Mouse (Mus musculus) embryonic facial prominence, embryonic 10.5 days (tissue): Measurements from ENCODE around the gene Rab11fip5. TPM values are rescaled to one million over a fixed set of nuclear protein-coding genes. Genes with fewer than 3 reads are reported as not detected.

Source experiments
- DNase-seq: peaks from one replicate; pipeline ENCODE4 v3.0.0-alpha.2; 2017; ENCODE audit warnings: low spot score
- H3K27ac ChIP-seq: fragments of 300-500 bp; sonication (generic); replicated peaks from 2 replicates; pipeline ENCODE4 v1.5.1; 2016; ENCODE audit warnings: mild to moderate bottlenecking
- H3K27me3 ChIP-seq: fragments of 300-500 bp; sonication (generic); replicated peaks from 2 replicates; pipeline ENCODE4 v1.6.1; 2016; ENCODE audit warnings: low read depth, mild to moderate bottlenecking; ENCODE audit not compliant: poor library complexity, severe bottlenecking
- H3K36me3 ChIP-seq: fragments of 300-500 bp; sonication (generic); replicated peaks from 2 replicates; pipeline ENCODE4 v1.6.1; 2016; ENCODE audit warnings: mild to moderate bottlenecking, moderate library complexity
- H3K4me1 ChIP-seq: fragments of 300-500 bp; sonication (generic); 2 replicates; pipeline ENCODE4 v1.6.1; 2016
- H3K4me3 ChIP-seq: fragments of 300-500 bp; sonication (generic); 2 replicates; pipeline ENCODE4 v1.5.1; 2016; ENCODE audit warnings: mild to moderate bottlenecking, moderate library complexity
- H3K9me3 ChIP-seq: fragments of 300-500 bp; sonication (generic); 2 replicates; pipeline ENCODE4 v1.6.1; 2016; ENCODE audit warnings: mild to moderate bottlenecking
- WGBS: fragments of 180-500 bp; shearing (Covaris S2); methylation state at CpG from one replicate; pipeline ENCODE4 v1.1.7; 2016; 5-methylcytosine and 5-hydroxymethylcytosine counted together
- polyA plus RNA-seq: library from polyadenylated mRNA; unstranded; fragments of >200 nt; fragmentation: Nextera tagmentation; extraction: Ambion mirVana; gene quantifications from 2 replicates; pipeline ENCODE4 v1.2.1, GENCODE M21; 2016

Rab11fip5 gene
- polyA plus RNA-seq, 1 experiment from 2014 or later, result 3.6 TPM

DNA sequence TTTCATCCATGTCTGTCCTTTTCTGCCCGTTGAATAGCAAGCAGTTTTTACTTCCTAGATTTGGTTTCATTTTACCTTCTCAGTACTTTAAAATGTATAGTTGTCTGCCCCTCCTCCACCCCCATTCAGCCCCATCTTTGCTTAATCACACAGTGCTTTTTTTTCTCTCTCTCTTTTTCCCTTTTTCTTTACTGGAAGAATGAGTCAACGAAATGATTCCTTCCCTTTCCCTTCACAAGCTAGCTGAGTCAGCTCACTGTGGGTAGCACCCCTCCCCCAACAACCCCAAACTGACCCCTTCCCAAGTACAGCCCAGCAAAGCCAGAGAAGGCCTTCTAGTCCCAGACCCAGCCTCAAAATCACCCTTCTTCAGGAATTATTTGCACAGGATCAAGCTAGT lies 49.3 kb downstream of the Rab11fip5 start:
- 53% methylated on average over 2 of the region's 2 CpGs for WGBS
- no peak for DNase-seq
- H3K4me3 ChIP-seq, result no peak overlapping the region
- H3K9me3 ChIP-seq, result no peaks in the 10 kb centered on the region
- H3K4me1 ChIP-seq, result peaks cover 11% of the 10 kb centered on the region
- H3K27me3 ChIP-seq, result no peaks in the 10 kb centered on the region
- H3K36me3 ChIP-seq, result no peaks in the 10 kb centered on the region; the same call in 1 of the 2 replicates
- no peak overlapping the region for H3K27ac ChIP-seq

DNA sequence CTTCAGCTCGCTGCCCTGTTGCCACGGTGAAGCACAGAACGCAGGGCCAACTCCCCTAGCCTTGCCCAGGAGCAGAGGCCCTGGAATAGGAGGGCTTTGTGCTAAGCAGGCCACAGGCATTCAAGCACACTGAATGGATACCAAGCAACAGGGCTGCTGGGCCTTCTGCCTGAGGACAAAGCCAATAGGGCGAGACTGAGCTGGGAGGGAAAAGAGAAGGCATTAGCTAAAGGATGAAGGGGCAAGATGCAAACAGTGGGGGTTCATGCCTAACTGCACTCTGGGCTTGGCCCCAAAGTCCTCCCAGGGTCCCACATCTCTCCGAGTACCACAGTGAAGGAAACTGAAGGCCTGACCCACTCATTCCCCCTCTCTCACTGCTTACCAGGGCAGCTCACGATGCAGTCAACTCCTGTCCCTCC lies 54.0 kb downstream of the Rab11fip5 start:
- peaks cover 16% of the 10 kb centered on the region for H3K36me3 ChIP-seq
- peak overlapping the region; percentile 61 for H3K27ac ChIP-seq
- 59% methylated on average over 6 of the region's 6 CpGs for WGBS
- H3K9me3 ChIP-seq, result no peaks in the 10 kb centered on the region
- H3K4me3 ChIP-seq, result no peak overlapping the region
- no peaks in the 10 kb centered on the region for H3K27me3 ChIP-seq
- no peak for DNase-seq
- peaks cover 10% of the 10 kb centered on the region for H3K4me1 ChIP-seq

DNA sequence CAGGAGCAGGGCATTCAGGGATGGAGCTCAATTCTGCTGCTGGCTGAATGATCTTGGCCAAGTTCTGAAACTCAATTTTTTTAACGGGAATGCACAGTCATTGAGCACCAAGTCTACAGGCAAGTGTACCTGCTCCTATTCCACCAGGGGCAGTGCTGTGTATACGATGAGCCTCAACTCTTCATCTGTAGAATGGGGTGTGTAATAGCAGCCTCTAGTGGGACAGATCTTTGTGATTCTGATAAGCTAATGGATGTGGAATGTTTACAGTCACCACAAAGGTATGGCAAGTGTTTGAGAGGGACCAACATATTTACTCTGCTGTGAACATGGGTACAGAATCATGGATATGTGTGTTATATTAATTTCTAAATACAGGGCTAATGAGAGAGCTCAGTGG lies 58.2 kb downstream of the Rab11fip5 start:
- WGBS, result 86% methylated on average over 2 of the region's 2 CpGs
- H3K27me3 ChIP-seq, result no peaks in the 10 kb centered on the region
- H3K36me3 ChIP-seq, result peaks cover 16% of the 10 kb centered on the region
- no peak for DNase-seq
- H3K4me3 ChIP-seq, result no peak overlapping the region
- H3K27ac ChIP-seq, result no peak overlapping the region
- H3K9me3 ChIP-seq, result no peaks in the 10 kb centered on the region
- peaks cover 13% of the 10 kb centered on the region for H3K4me1 ChIP-seq

DNA sequence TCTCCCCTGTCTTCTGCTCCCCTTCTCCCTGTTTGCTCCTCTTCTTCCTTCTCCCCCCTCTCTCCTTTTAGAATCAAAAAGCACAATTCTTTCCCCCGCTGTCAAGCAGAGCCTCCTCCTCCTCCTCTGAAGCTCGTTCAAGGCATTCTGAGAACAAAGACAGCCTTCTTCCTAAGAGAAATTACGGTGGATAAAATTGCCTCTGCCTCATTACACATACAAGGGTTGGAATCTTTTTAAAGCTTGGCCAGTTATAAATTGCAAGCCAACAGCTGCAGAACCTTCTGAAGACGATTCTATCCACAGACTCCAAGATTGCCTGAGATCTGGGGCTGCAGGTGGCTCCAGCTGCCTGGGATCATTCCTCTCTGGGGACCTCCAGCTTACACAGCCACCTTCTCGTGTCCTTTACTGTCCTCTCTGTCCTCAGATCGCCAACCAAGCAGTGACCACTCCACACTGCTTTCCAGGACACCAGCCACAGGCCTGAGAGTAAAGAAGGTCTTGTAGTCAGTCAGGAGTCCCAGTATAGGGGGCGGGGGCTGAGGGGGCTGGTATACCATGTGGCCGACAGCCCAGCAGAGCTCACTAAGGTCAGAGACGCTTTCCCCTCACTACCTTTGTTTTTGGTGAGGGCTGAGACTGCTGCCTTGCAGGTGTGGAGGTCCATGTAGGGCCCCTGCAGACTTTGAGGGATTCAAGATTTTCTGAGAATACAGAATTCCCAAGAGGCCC lies 60.2 kb downstream of the Rab11fip5 start:
- Histone ChIP-seq H3K4me1 (peaks cover 11% of the 10 kb centered on the region), H3K36me3 (peaks cover 11% of the 10 kb centered on the region), H3K27me3 (no peaks in the 10 kb centered on the region), H3K4me3 (no peak overlapping the region), H3K9me3 (no peaks in the 10 kb centered on the region), H3K27ac (peak overlapping the region; percentile 74)
- no peak for DNase-seq
- WGBS, result 45% methylated on average over 9 of the region's 9 CpGs

DNA sequence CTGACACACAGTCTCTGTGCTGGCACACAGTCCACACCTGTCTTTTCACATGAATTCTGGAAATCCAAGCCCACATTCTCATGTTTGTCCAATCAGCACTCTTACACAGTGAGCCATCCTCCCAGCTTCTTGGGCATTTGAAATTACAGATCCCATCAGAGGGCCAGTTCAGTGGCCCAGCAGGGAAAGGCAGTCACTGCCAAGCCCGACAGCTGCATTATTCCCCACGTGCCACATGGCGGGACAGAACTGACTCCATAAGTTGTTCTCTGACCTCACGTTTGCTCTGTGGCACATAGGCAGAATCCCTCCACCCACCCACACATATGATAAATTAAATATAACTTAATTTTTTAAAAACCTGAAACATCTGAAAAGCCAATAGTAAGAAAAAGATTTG lies 66.5 kb downstream of the Rab11fip5 start:
- no peaks in the 10 kb centered on the region for H3K27me3 ChIP-seq

DNA sequence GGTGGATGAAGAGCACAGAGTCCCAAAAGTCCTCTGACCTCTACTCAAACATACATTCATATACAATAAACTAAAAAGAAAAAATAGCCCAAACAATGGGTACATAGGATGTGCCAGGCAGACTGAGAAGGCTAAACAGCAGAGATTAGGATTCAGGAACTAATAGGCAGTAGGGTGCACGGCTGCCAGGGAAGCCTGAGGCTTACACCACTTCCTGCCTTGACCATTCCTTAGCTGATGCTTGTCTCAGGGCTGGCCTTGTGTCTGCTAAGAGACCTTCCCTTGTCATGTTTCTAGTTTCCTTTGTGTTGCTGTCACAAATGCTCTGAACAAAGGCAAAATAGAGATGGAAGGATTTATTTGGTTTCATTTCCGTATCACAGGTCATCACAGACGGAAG lies 68.1 kb downstream of the Rab11fip5 start:
- no peak overlapping the region for H3K4me3 ChIP-seq
- DNase-seq, result no peak
- WGBS, result 88% methylated on average over 3 of the region's 3 CpGs
- H3K27ac ChIP-seq, result no peak overlapping the region
- peaks cover 11% of the 10 kb centered on the region for H3K4me1 ChIP-seq
- H3K27me3 ChIP-seq, result no peaks in the 10 kb centered on the region
- no peaks in the 10 kb centered on the region for H3K9me3 ChIP-seq
- no peaks in the 10 kb centered on the region for H3K36me3 ChIP-seq

More for the DNA sequence above, 66.5 kb downstream of the Rab11fip5 start:
- no peak overlapping the region for H3K4me3 ChIP-seq
- WGBS, result 86% methylated on average over 4 of the region's 4 CpGs
- H3K9me3 ChIP-seq, result no peaks in the 10 kb centered on the region
- H3K36me3 ChIP-seq, result no peaks in the 10 kb centered on the region
- H3K4me1 ChIP-seq, result peaks cover 4% of the 10 kb centered on the region
- DNase-seq, result no peak
- H3K27ac ChIP-seq, result no peak overlapping the region

DNA sequence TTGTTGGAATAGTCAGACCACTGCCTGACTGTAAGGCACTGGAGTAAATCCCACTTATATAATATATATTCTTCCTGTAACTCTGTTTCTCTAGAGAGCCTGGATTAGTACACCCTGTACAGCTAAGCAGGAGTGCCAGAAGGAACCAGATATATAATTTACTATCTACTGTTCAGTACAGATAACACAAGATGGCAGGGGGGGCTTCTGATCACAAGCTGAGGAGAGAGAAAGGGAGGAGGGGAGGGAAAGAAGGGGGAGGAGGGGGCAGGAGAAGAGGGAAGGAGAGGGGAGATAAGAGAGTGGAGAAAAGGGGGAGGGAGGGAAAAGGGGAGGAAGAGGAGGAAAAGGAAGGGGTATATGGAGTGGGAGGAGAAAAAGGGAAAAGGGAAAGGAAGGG lies 68.6 kb downstream of the Rab11fip5 start:
- H3K4me3 ChIP-seq, result no peak overlapping the region
- no peaks in the 10 kb centered on the region for H3K9me3 ChIP-seq
- H3K27ac ChIP-seq, result no peak overlapping the region
- DNase-seq, result no peak
- peaks cover 11% of the 10 kb centered on the region for H3K4me1 ChIP-seq
- no peaks in the 10 kb centered on the region for H3K27me3 ChIP-seq
- H3K36me3 ChIP-seq, result no peaks in the 10 kb centered on the region

DNA sequence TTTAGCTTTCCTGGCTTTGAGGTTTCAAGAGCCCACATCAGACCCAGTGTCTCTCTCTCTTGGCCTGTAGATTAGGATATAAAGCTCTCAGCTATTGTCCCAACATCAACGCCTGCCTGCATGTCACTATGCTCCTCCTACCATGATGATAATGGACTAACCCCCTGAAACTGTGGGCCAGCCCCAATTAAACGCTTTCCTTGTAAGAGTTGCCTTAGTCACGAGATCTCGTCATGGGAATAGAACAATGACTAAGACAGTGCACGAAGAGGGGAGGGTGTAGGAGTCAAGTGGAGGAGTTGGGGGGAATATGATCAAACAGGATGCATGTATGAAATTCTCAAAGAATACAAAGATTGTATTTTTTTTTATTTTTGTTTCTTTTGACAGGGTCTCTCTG lies 69.5 kb downstream of the Rab11fip5 start:
- Histone ChIP-seq H3K4me3 (no peak overlapping the region), H3K27me3 (no peaks in the 10 kb centered on the region), H3K4me1 (peaks cover 11% of the 10 kb centered on the region), H3K36me3 (no peaks in the 10 kb centered on the region), H3K9me3 (no peaks in the 10 kb centered on the region), H3K27ac (no peak overlapping the region)
- WGBS, result 82% methylated on average over 5 of the region's 5 CpGs
- no peak for DNase-seq

DNA sequence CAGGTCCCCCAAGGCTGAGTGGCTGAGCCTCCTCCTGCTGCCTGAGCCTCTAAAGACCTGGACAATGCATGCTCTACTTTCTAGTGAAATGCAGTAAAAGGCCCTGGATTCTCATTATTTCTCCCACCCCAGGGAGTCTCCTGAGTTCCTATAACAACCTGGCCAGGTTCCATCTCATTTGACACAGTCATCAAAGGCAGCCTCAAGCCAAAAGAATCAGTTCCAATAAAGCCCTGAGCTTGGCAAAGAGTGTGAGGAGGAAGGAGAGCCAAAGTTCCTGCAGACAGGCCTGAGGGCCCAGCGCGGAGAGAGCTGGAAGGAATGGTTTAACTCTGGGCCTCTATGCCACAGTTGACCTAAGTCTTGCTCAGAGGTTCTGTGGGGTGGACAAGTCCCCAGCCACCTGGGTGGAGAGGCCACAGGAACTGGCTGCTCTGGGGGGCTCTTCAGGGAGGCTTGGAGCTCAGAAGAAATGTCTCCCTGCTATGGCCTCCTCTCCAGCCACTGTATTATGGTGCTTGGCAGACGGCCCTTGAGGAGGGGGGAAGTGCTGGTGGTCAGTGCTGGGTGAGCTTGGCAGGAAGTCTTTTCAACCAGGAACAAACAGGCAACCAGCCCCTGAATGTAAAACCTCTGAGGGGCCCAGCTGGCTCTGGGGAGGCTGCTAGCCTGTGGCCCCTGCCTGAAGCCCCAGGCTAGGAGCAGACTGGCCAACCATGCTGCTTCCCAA lies 71.9 kb downstream of the Rab11fip5 start:
- Histone ChIP-seq H3K9me3 (no peaks in the 10 kb centered on the region), H3K4me3 (no peak overlapping the region), H3K4me1 (peaks cover 11% of the 10 kb centered on the region), H3K36me3 (no peaks in the 10 kb centered on the region), H3K27me3 (no peaks in the 10 kb centered on the region), H3K27ac (peak overlapping the region; percentile 40; the same call in 1 of the 2 replicates)
- 63% methylated on average over 3 of the region's 3 CpGs for WGBS
- DNase-seq, result no peak

DNA sequence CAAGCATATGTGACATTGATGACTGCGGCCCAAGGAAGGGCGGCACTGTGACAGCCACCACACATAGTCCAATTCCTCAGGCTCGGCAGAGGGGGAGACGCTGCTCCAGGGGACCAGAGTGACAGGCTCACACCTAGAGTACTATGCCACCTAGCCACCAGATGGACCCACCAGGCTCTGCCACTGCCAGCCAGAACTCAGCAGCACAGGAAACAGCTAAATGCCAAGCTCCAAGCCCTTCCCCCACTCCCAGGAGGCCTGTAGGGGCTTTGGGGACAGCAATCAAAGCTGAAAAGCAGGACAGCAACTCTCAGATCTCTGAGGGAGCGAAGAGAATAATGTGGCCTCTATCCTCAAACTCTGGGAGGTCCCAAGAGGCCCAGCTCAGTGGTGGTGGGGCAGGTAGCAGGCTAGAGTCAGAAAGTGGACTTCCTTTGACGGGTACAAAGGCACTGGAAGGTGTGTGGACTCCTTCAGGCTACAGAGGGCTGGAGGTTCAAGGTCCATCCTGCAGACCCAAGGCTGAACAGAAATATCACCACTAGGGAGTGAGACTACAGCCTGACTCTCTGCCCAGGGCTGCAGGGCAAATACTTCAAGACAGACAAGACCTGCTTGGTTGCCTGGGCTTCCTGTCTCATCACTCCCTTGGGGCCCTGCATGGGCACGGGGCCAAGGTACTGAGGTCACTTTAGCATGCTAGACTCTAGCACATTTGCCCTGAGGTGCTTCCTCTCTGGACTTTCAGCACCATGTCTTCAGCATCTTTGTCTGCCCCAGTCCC lies 78.9 kb downstream of the Rab11fip5 start:
- peak overlapping the region; percentile 26; the same call in 1 of the 2 replicates for H3K27ac ChIP-seq

DNA sequence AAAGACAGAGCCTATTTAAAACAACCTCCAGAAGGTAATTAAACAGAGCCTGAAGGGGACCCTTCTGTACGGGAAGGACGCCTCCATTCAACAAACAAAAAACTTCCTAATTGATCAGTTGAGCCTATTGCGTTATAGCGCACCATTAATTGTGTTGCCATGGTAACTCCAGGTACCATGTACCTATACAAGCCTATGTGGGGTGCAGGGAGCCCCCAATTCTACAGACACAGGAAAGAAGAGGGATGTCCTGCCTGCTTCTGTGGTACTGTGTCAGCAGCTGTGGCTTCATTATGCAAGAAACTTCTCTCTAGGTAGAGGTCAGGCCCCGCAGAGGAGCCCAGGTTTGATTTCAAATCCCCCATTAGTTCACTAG lies 80.4 kb downstream of the Rab11fip5 start:
- H3K27me3 ChIP-seq, result no peaks in the 10 kb centered on the region
- peak overlapping the region; percentile 52; the same call in 1 of the 2 replicates for H3K27ac ChIP-seq
- H3K9me3 ChIP-seq, result no peaks in the 10 kb centered on the region
- H3K36me3 ChIP-seq, result no peaks in the 10 kb centered on the region
- DNase-seq, result no peak
- no peak overlapping the region for H3K4me3 ChIP-seq
- peaks cover 23% of the 10 kb centered on the region for H3K4me1 ChIP-seq
- WGBS, result 50% methylated on average over 5 of the region's 5 CpGs

More for the DNA sequence above, 78.9 kb downstream of the Rab11fip5 start:
- H3K9me3 ChIP-seq, result no peaks in the 10 kb centered on the region
- peaks cover 23% of the 10 kb centered on the region for H3K4me1 ChIP-seq
- no peak overlapping the region for H3K4me3 ChIP-seq
- no peaks in the 10 kb centered on the region for H3K36me3 ChIP-seq
- WGBS, result 53% methylated on average over 7 of the region's 7 CpGs
- H3K27me3 ChIP-seq, result no peaks in the 10 kb centered on the region
- DNase-seq, result no peak

DNA sequence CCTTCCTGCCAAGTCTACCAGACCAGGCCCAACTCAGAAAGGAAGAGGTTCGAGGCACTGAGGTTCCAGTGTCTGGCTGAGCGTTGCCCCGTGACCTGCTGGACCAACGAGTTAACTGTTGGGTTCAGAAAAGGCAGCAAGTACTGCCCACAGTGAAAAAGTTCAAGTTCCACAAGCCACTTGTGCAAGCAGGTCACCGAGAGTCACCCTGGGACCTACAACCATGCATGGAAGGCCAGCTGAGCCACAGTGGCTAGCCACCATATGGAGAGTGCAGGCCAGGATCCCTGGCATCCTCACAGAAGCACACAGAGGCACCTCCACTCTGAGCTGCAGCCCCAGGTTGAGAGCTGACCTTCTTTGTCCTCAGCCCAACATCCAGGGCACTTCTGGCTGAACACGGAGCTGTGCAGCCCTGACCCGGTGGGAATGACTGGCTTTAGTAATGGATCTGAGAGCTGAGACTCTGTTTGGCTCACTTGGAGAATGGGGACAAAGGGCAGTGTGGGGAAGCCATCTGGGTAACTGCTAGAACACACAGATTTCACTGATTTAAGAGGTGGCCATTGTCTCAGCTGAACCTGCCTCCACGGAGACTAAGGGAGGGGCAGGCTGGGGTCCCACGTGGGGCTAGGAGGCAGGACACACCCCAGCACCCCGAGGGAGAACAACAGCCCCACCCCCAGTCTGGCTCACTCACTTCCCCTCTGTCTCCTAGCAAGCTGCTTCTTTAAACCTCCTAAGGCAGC lies 81.0 kb downstream of the Rab11fip5 start:
- peaks cover 23% of the 10 kb centered on the region for H3K4me1 ChIP-seq
- H3K27me3 ChIP-seq, result no peaks in the 10 kb centered on the region
- H3K27ac ChIP-seq, result peak overlapping the region; percentile 52
- H3K4me3 ChIP-seq, result no peak overlapping the region
- H3K36me3 ChIP-seq, result no peaks in the 10 kb centered on the region
- no peak for DNase-seq
- no peaks in the 10 kb centered on the region for H3K9me3 ChIP-seq
- WGBS, result 50% methylated on average over 10 of the region's 10 CpGs
